Mouse (Mus musculus) spleen, postnatal 10 days (tissue): ENCODE measurements around the gene Bola1.
"Not testable (repeated sequence)": the region's sequence is repeated elsewhere in the genome, so short reads cannot be mapped to it uniquely, and the experiment has no call there.

Source experiments
- DNase-seq, 2 experiments: peaks; one replicate each; pipeline ENCODE4 v3.0.0; 2021 to 2022; ENCODE audit warnings: low spot score in 2 of 2

Gene Bola1

GRCm38 (mm10) chr3:96247356-96248140 is 28.0 kb upstream of the Bola1 start:
- peak in 1 of 2 experiments; percentile 25 for DNase-seq

GRCm38 (mm10) chr3:96246427-96246856 is 26.9 kb upstream of the Bola1 start, which contains the start of gene Hist2h3c1:
Hist2h3c1 (plus strand) TSS chr3:96246685.
- DNase-seq, result not testable (repeated sequence)

GRCm38 (mm10) chr3:96246018-96246417 is 26.5 kb upstream of the Bola1 start:
- DNase-seq, result peak in 1 of 2 experiments; percentile 51

- DNase-seq, result peak; percentile 86 to 93
Measured at GRCm38 (mm10) chr3:96245003-96245886, 25.7 kb upstream of the Bola1 start, which contains the start of gene Hist2h2aa1. Hist2h2aa1 (plus strand) TSS chr3:96245497.

GRCm38 (mm10) chr3:96243921-96244572 is 24.5 kb upstream of the Bola1 start:
- DNase-seq, result peak in 1 of 2 experiments; percentile 30

- DNase-seq, result no peak
Measured at GRCm38 (mm10) chr3:96240799-96241197, 21.3 kb upstream of the Bola1 start.

GRCm38 (mm10) chr3:96239949-96240798 is 20.7 kb upstream of the Bola1 start, which contains the start of gene Hist2h2aa2:
Hist2h2aa2 (minus strand) TSS chr3:96240276.
- DNase-seq, result peak; percentile 96 to 100

GRCm38 (mm10) chr3:96238954-96239793 is 19.7 kb upstream of the Bola1 start, which contains the start of gene Hist2h3c2:
Hist2h3c2 (minus strand) TSS chr3:96239127.
- peak; percentile 76 to 80 for DNase-seq

GRCm38 (mm10) chr3:96237904-96238511 is 18.5 kb upstream of the Bola1 start:
- peak; percentile 46 to 49 for DNase-seq

GRCm38 (mm10) chr3:96237335-96237903 is 17.9 kb upstream of the Bola1 start:
- DNase-seq, result peak in 1 of 2 experiments; percentile 53

- DNase-seq, result peak in 1 of 2 experiments; percentile 45
Measured at GRCm38 (mm10) chr3:96236834-96237334, 17.4 kb upstream of the Bola1 start.

GRCm38 (mm10) chr3:96235836-96236235 is 16.3 kb upstream of the Bola1 start:
- no peak for DNase-seq

GRCm38 (mm10) chr3:96234914-96235313 is 15.4 kb upstream of the Bola1 start:
- DNase-seq, result no peak

GRCm38 (mm10) chr3:96231758-96232120 is 12.2 kb upstream of the Bola1 start:
- no peak for DNase-seq

GRCm38 (mm10) chr3:96230910-96231757 is 11.6 kb upstream of the Bola1 start:
- no peak for DNase-seq

GRCm38 (mm10) chr3:96230404-96230803 is 10.9 kb upstream of the Bola1 start:
- no peak for DNase-seq

GRCm38 (mm10) chr3:96228828-96229227 is 9.3 kb upstream of the Bola1 start:
- DNase-seq, result no peak
